Mouse (Mus musculus): ENCODE results near the gene Mta2. TPM values are rescaled to one million over a fixed set of nuclear protein-coding genes. Genes with fewer than 3 reads are reported as not detected.

Gene Mta2
- total RNA-seq, 2 experiments from 2014 or later = 60.6 to 67.9 TPM

DNA sequence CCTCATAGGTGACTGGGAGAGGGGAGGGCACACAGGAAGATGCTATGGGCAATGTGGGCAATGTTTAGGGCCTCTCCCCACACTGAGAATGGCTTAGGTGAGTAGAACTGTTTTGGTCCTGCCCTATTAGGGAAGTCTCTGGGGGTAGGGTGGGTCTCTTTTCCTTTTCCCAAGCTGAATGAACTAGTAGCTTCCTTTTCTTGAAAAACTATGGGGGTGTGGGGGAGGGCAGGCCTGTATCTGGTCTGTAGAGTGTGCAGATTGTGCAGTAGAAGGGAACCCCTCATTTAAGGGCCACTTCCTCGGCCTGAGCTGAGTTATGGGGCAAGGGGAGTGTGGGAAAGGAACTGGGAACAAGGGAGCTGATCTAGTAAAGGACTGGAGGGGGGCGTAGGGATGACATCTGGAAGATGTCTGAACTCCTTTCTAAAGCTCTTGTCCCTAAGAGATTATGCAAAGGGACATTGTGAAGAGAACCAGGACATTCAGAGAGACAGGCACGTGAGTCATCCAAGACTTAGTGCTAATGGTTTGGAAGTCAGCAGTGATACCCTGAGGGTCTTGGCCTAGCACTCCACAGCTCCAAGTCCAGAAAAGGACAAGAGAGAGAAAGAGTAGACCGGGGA lies 49.7 kb downstream of the Mta2 start:
- DNase-seq (ENCODE audit: low spot score in 2 of 2) = no peak

DNA sequence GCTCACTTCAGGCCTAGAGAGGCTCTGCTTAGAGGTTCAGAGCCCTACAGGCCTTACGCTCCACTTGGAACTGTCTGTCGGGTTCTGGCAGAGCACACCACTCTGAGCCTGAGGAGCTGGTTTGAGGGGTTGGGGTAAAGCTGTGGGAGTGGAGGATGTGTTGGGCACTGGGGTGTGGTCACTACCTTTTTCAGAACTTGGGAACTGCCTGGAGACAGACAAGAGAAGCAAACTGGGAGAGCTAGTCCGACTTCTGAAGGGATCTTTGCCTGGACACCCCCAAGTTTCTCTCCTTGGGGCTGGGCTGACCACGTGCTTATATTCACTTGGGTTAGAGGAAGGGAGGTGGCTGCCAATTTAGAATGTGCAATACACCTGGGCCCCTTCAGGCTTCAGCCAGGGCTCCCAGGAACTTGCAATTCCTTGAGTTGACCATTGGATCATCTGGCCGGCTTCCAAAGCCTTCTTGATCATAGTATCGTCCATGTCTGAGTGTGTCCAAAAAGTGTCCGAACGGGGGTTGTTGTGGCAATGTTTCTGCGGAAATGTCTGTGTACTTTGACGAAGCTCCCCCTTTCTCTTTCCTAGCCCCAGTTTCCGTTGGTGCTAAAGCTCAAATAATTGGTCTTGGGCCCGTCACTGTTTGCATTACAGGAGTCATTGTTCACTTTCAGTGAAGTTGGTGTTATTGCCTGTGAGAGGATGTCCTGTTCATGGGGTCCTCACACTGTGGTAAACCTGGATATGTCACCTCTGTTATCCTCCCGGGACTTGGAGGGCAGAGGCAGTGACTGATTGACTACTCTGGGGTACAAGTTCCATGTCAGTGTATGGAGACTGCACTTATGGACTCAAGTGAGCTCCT lies 50.4 kb downstream of the Mta2 start:
- no peak for DNase-seq (ENCODE audit: low spot score in 2 of 2)

GRCm38 (mm10) chr19:8992769-8993624 lies 51.3 kb downstream of the Mta2 start:
- DNase-seq (ENCODE audit: low spot score in 2 of 2) = peak; percentile 83 to 85

GRCm38 (mm10) chr19:8993625-8993912 lies 51.9 kb downstream of the Mta2 start:
- no peak for DNase-seq (ENCODE audit: low spot score in 2 of 2)

- DNase-seq (ENCODE audit: low spot score in 2 of 2) = no peak
These were observed 53.3 kb downstream of the Mta2 start for GRCm38 (mm10) chr19:8994813-8995607.

DNA sequence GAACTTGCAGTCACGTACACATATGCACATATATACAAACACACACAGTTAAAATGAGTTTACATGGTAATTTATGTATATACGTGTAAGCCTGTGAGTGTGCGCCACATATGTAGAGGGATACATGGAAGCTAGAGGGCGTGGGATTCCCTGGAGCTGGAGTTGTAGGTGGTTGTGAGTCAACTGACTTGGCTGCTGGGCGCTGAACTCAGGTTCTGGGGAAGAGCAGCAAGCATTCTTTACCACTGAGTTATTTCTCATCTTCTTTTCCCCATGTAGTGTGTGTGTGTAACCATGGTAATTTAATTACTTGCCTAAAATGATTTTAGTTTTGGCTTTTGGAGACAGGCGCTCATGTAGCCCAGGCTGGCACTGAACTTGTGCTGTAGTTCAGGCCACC lies 54.9 kb downstream of the Mta2 start:
- DNase-seq (ENCODE audit: low spot score in 2 of 2) = no peak

DNA sequence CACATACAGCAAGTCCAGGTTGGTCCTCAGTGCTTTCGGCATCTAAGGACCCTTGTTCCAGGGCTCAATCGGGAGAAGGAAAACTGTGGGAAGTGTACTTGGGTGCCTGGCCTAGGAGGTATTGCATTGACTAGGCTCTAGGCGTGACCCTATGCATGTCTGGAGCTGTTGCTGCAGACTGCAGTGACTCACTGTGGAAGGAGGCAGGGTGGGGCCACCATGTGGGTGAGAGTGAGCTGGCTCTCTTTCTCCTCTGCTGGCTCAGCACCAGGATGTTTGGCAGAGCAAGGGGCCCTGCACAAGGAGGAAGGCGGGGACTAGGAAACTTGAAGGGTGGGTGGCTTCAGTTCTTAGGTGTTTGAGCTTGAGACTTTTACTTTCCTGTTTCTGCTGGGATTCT lies 55.9 kb downstream of the Mta2 start:
- DNase-seq (ENCODE audit: low spot score in 2 of 2) = peak; percentile 48 to 52

- DNase-seq (ENCODE audit: low spot score in 2 of 2) = no peak
These were observed 56.9 kb downstream of the Mta2 start for GRCm38 (mm10) chr19:8998546-8998945.

- DNase-seq (ENCODE audit: low spot score in 2 of 2) = no peak
These were observed 57.5 kb downstream of the Mta2 start for GRCm38 (mm10) chr19:8999223-8999622.

Other genes with a start within 250 kb of the Mta2 start
- 100 to 1,000 TPM; 198 to 212 TPM for gene Slc3a2, start 218.5 kb upstream of the Mta2 start, total RNA-seq (2021)
- 10 to 100 TPM; 52.6 to 53.3 TPM for gene Wdr74, start 206.0 kb upstream of the Mta2 start, total RNA-seq (2021)
- 1 to 10 TPM; 1.4 to 1.8 TPM for gene 1700092M07Rik, start 201.2 kb upstream of the Mta2 start, total RNA-seq (2021)
- gene Stx5a, start 200.5 kb upstream of the Mta2 start, total RNA-seq (2021) = 10 to 100 TPM; 61.9 to 64.8 TPM
- gene Nxf1, start 184.8 kb upstream of the Mta2 start, total RNA-seq (2021) = 10 to 100 TPM; 72.7 to 79.7 TPM
- gene Tmem223, start 170.9 kb upstream of the Mta2 start, total RNA-seq (2021) = 100 to 1,000 TPM in 1 of 2 experiments, 10 to 100 TPM in 1; 99.9 to 120 TPM
- 1 to 10 TPM; 7.0 to 9.3 TPM for gene Tmem179b, start 167.4 kb upstream of the Mta2 start, total RNA-seq (2021)
- 10 to 100 TPM; 18.2 to 19.0 TPM for gene Taf6l, start 155.5 kb upstream of the Mta2 start, total RNA-seq (2021)
- gene Polr2g, start 143.3 kb upstream of the Mta2 start, total RNA-seq (2021) = 100 to 1,000 TPM; 107 to 109 TPM
- 1 to 10 TPM; 4.2 to 5.2 TPM for gene Zbtb3, start 139.3 kb upstream of the Mta2 start, total RNA-seq (2021)
- gene Ttc9c, start 122.5 kb upstream of the Mta2 start, total RNA-seq (2021) = 10 to 100 TPM; 27.8 to 34.5 TPM
- gene Hnrnpul2, start 121.9 kb upstream of the Mta2 start, total RNA-seq (2021) = 100 to 1,000 TPM; 112 to 115 TPM
- 10 to 100 TPM in 1 of 2 experiments, not detected in 1; 15.9 TPM for gene AC129217.1, start 112.1 kb upstream of the Mta2 start, total RNA-seq (2021)
- 100 to 1,000 TPM; 105 to 115 TPM for gene Bscl2, start 104.4 kb upstream of the Mta2 start, total RNA-seq (2021)
- 100 to 1,000 TPM; 291 to 295 TPM for gene Gng3, start 102.7 kb upstream of the Mta2 start, total RNA-seq (2021)
- gene Lrrn4cl, start 91.1 kb upstream of the Mta2 start, total RNA-seq (2021) = under 1 TPM; 0.66 to 0.78 TPM
- 100 to 1,000 TPM; 112 to 116 TPM for gene Ubxn1, start 70.4 kb upstream of the Mta2 start, total RNA-seq (2021)
- 10 to 100 TPM; 32.1 to 37.5 TPM for gene Uqcc3, start 61.0 kb upstream of the Mta2 start, total RNA-seq (2021)
- gene Lbhd1, start 58.1 kb upstream of the Mta2 start, total RNA-seq (2021) = 1 to 10 TPM; 4.8 to 9.8 TPM
- not detected for gene Gm49403, start 57.9 kb upstream of the Mta2 start, total RNA-seq (2021)
- 10 to 100 TPM; 18.9 to 27.6 TPM for gene 1810009A15Rik, start 53.0 kb upstream of the Mta2 start, total RNA-seq (2021)
- 1 to 10 TPM; 3.8 to 4.6 TPM for gene Gm49416, start 52.9 kb upstream of the Mta2 start, total RNA-seq (2021)
- gene Ints5, start 48.9 kb upstream of the Mta2 start, total RNA-seq (2021) = 10 to 100 TPM; 24.6 to 25.0 TPM
- gene Ganab, start 43.8 kb upstream of the Mta2 start, total RNA-seq (2021) = 100 to 1,000 TPM; 103 to 111 TPM
- gene B3gat3, start 21.5 kb upstream of the Mta2 start, total RNA-seq (2021) = 100 to 1,000 TPM; 121 to 130 TPM
- gene Rom1, start 12.5 kb upstream of the Mta2 start, total RNA-seq (2021) = 1 to 10 TPM; 2.3 to 2.4 TPM
- gene Eml3, start 12.3 kb upstream of the Mta2 start, total RNA-seq (2021) = 10 to 100 TPM; 11.0 to 11.9 TPM
- gene Tut1, start 12.0 kb downstream of the Mta2 start, total RNA-seq (2021) = 10 to 100 TPM; 15.6 to 16.2 TPM
- 100 to 1,000 TPM; 283 to 287 TPM for gene Eef1g, start 25.2 kb downstream of the Mta2 start, total RNA-seq (2021)
- 10 to 100 TPM; 17.2 to 18.5 TPM for gene Ahnak, start 47.4 kb downstream of the Mta2 start, total RNA-seq (2021)
- gene Scgb1a1, start 146.1 kb downstream of the Mta2 start, total RNA-seq (2021) = not detected
- 100 to 1,000 TPM; 111 to 126 TPM for gene Asrgl1, start 193.8 kb downstream of the Mta2 start, total RNA-seq (2021)

All from layer of hippocampus, postnatal 10 days (tissue).